Mouse (Mus musculus) intestine, embryonic 16.5 days (tissue): ENCODE measurements around the gene Unc13a. TPM values are rescaled to one million over a fixed set of nuclear protein-coding genes. Genes with fewer than 3 reads are reported as not detected.

Experiments
- ATAC-seq: fragments of 200-750 bp; cut with Nextera tagmentation; 2 replicates; pipeline ENCODE4 v1.8.0; 2017; ENCODE audit warnings: moderate TSS enrichment, moderate library complexity
- H3K27ac ChIP-seq: fragments of 300-500 bp; sonication (generic); 2 replicates; pipeline ENCODE4 v1.5.1; 2014; ENCODE audit warnings: mild to moderate bottlenecking, low read length
- H3K27me3 ChIP-seq: fragments of 300-500 bp; sonication (generic); replicated peaks from 2 replicates; pipeline ENCODE4 v1.6.1; 2014; ENCODE audit warnings: low read length, control low read depth, mixed read lengths; ENCODE audit not compliant: control insufficient read depth, insufficient read depth
- H3K36me3 ChIP-seq: fragments of 300-500 bp; sonication (generic); 2 replicates; pipeline ENCODE4 v1.6.1; 2014; ENCODE audit warnings: low read length, control low read depth; ENCODE audit not compliant: control insufficient read depth, insufficient read depth
- H3K4me1 ChIP-seq: fragments of 300-500 bp; sonication (generic); 2 replicates; pipeline ENCODE4 v1.6.1; 2014; ENCODE audit warnings: low read length, control low read depth, mixed read lengths; ENCODE audit not compliant: control insufficient read depth, insufficient read depth
- H3K4me2 ChIP-seq: fragments of 300-500 bp; sonication (generic); 2 replicates; pipeline ENCODE4 v1.6.1; 2014; ENCODE audit warnings: low read depth, low read length, control low read depth
- H3K4me3 ChIP-seq: fragments of 300-500 bp; sonication (generic); 2 replicates; pipeline ENCODE4 v1.5.1; 2014; ENCODE audit warnings: mild to moderate bottlenecking, low read length
- H3K9ac ChIP-seq: fragments of 300-500 bp; sonication (generic); 2 replicates; pipeline ENCODE4 v1.6.1; 2014; ENCODE audit warnings: low read depth, low read length
- H3K9me3 ChIP-seq: fragments of 300-500 bp; sonication (generic); 2 replicates; pipeline ENCODE4 v1.6.1; 2016; ENCODE audit warnings: low read length, control low read depth; ENCODE audit not compliant: control insufficient read depth
- WGBS: fragments of 180-500 bp; shearing (Covaris S2); extraction: QIAGEN DNeasy Blood & Tissue Kit; methylation state at CpG from one replicate; pipeline ENCODE4 v1.1.7; 2014; 5-methylcytosine and 5-hydroxymethylcytosine counted together
- polyA plus RNA-seq: library from polyadenylated mRNA; unstranded; fragments of >200 nt; fragmentation: Nextera tagmentation; extraction: Ambion mirVana; gene quantifications from 2 replicates; pipeline ENCODE4 v1.2.1, GENCODE M21; 2015

The Unc13a gene
- polyA plus RNA-seq, 1 experiment from 2014 or later = 0.98 TPM

DNA sequence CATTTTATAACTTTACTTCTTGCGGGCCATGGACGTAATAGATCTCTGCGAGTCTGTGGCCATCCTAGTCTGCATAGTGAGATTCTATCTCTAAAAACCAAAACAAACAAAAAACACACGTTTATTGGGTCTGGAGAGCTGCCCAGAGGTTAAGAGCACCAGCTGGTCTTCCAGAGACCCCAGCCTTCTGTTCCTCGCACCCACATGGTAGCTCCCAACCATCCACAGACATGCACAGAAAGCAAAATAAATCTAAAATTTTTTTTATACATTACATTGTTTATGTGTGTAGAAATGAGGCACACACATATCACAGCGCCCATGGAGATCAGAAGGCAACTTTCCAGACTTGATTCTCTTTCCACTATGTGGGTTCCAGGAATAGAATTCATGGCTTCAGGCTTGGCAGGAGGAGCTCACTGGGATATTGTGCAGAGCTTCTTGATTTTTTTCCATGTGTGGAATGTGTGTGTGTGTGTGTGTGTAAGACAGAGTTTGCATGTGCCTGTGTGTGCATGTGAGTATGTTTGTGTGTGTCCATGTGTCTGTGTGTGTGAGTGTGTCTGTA is 695 bp upstream of the Unc13a start:
- Histone ChIP-seq H3K4me1 (peaks cover 33% of the 10 kb centered on the region), H3K9me3 (no peaks in the 10 kb centered on the region), H3K36me3 (no peaks in the 10 kb centered on the region), H3K27me3 (peaks cover 12% of the 10 kb centered on the region; the same call in 1 of the 2 replicates), H3K27ac (peak overlapping the region; percentile 39; the same call in 1 of the 2 replicates), H3K4me3 (peak overlapping the region; percentile 58), H3K4me2 (peak overlapping the region; percentile 97; the same call in 1 of the 2 replicates), H3K9ac (no peak overlapping the region)
- no peak for ATAC-seq
- 54% methylated on average over 6 of the region's 6 CpGs for WGBS

GRCm38 (mm10) chr8:71670621-71671548 is 672 bp downstream of the Unc13a start:
- peaks cover 37% of the 10 kb centered on the region for H3K4me1 ChIP-seq
- WGBS = under 1% methylated on average over 63 of the region's 64 CpGs

DNA sequence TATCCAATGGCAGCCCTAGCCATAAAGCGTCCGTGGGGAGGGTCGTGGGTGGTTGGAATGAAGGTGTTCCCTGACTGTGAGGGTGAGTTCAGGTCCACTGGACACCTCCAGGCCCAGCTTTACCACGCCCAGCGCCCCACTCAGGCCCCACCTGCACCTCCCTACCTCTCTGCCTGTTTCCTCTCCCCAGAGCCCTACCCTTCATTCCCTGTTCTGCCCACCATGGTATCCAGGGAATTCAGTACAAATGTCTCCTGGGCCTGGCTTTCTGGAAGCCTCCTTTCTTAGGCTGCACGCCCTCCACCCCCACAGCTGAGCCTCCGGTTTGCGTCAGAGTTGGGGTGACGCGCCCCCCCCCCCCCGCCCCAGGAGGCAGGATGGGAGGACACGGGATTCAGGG is 1.4 kb downstream of the Unc13a start:
- peaks cover 12% of the 10 kb centered on the region; the same call in 1 of the 2 replicates for H3K27me3 ChIP-seq
- no peaks in the 10 kb centered on the region for H3K9me3 ChIP-seq
- H3K4me1 ChIP-seq = peaks cover 38% of the 10 kb centered on the region

More at GRCm38 (mm10) chr8:71670621-71671548, 672 bp downstream of the Unc13a start:
- H3K9me3 ChIP-seq = no peaks in the 10 kb centered on the region
- H3K36me3 ChIP-seq = no peaks in the 10 kb centered on the region
- peak overlapping the region; percentile 58 for H3K4me3 ChIP-seq
- peaks cover 12% of the 10 kb centered on the region; the same call in 1 of the 2 replicates for H3K27me3 ChIP-seq
- H3K9ac ChIP-seq = peak overlapping the region; percentile 36
- no peak overlapping the region for H3K27ac ChIP-seq
- ATAC-seq = peak; percentile 31
- peak overlapping the region; percentile 97 for H3K4me2 ChIP-seq

DNA sequence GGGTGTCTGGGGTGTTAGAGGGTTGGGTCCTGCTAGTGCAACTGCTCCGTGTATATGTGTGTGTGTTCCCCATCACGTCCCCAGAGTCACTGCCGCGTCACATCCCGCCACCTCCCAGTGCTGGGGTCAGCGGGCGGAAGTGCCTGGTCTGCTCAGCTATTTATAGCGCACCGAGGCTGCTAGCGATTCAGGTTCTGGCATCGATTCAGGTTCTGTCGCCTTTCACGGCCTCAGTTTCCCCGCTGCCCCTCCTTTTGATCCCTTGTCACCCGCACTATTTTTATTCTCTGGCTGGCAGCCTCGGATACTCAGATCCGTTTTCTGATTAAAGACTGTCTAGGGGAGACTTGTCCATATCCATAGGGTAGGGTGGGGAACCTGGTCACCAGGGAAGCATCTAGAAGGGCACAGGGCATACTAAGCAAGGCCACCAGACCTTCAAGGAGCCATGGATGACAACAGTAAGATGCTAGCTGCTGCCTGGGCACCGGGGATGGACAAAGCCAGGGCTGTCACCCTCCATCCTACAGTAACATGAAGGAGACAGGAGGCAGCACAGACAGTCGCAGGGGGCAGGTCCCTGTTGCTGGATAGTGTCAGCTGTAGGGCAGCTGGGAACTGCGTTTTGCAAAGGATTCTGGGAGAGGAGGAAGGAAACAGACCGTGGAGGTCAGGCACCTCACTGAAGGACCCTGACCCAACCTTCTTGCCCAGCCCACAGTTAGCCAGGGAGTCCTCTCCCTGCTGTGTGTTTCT is 3.2 kb downstream of the Unc13a start:
- no peak overlapping the region for H3K27ac ChIP-seq
- 4% methylated on average over 21 of the region's 21 CpGs for WGBS
- peak overlapping the region; percentile 19; the same call in 1 of the 2 replicates for H3K4me3 ChIP-seq
- peaks cover 12% of the 10 kb centered on the region; the same call in 1 of the 2 replicates for H3K27me3 ChIP-seq
- H3K4me1 ChIP-seq = peaks cover 40% of the 10 kb centered on the region
- H3K36me3 ChIP-seq = no peaks in the 10 kb centered on the region
- no peaks in the 10 kb centered on the region for H3K9me3 ChIP-seq
- 0 out of 2 replicates have a peak overlapping the region, but pooled peaks have one; percentile 24 for H3K9ac ChIP-seq
- ATAC-seq = 0 out of 2 replicates have a peak, but pooled peaks have one; percentile 17
- peak overlapping the region; percentile 44 for H3K4me2 ChIP-seq

More for the DNA sequence above, 1.4 kb downstream of the Unc13a start:
- peak overlapping the region; percentile 36; the same call in 1 of the 2 replicates for H3K9ac ChIP-seq
- peak overlapping the region; percentile 97 for H3K4me2 ChIP-seq
- no peak for ATAC-seq
- no peak overlapping the region for H3K27ac ChIP-seq
- H3K36me3 ChIP-seq = no peaks in the 10 kb centered on the region
- WGBS = 9% methylated on average over 12 of the region's 12 CpGs
- H3K4me3 ChIP-seq = peak overlapping the region; percentile 58

- Histone ChIP-seq H3K27ac (no peak overlapping the region), H3K4me1 (peaks cover 40% of the 10 kb centered on the region), H3K27me3 (peaks cover 12% of the 10 kb centered on the region; the same call in 1 of the 2 replicates), H3K9ac (no peak overlapping the region), H3K9me3 (no peaks in the 10 kb centered on the region), H3K36me3 (no peaks in the 10 kb centered on the region), H3K4me3 (no peak overlapping the region), H3K4me2 (no peak overlapping the region)
- ATAC-seq = no peak
- 59% methylated on average over 5 of the region's 5 CpGs for WGBS
Observed at GRCm38 (mm10) chr8:71667256-71667655, 4.3 kb downstream of the Unc13a start.

DNA sequence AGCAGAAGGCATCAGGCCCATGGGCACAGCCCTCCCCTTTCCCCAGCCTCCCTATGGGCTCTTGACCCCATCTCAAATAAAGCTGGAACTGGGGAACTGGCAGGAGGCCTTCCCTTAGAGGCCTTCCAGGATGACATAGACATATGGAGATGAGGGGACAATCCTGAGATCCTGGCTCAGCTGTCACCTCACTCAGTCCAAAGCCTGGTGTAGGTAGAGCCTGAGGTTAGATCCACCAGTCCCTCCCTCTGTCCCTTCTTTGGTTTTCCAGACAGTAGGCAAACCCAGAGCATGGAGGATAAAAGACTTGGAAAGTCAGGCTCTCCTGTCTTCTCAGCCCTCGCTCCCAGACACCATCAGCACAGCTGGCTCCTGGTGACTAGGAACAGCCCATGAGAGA is 4.7 kb downstream of the Unc13a start:
- WGBS = 50% methylated on average over 1 of the region's 1 CpGs
- Histone ChIP-seq H3K36me3 (no peaks in the 10 kb centered on the region), H3K27me3 (peaks cover 12% of the 10 kb centered on the region; the same call in 1 of the 2 replicates)

DNA sequence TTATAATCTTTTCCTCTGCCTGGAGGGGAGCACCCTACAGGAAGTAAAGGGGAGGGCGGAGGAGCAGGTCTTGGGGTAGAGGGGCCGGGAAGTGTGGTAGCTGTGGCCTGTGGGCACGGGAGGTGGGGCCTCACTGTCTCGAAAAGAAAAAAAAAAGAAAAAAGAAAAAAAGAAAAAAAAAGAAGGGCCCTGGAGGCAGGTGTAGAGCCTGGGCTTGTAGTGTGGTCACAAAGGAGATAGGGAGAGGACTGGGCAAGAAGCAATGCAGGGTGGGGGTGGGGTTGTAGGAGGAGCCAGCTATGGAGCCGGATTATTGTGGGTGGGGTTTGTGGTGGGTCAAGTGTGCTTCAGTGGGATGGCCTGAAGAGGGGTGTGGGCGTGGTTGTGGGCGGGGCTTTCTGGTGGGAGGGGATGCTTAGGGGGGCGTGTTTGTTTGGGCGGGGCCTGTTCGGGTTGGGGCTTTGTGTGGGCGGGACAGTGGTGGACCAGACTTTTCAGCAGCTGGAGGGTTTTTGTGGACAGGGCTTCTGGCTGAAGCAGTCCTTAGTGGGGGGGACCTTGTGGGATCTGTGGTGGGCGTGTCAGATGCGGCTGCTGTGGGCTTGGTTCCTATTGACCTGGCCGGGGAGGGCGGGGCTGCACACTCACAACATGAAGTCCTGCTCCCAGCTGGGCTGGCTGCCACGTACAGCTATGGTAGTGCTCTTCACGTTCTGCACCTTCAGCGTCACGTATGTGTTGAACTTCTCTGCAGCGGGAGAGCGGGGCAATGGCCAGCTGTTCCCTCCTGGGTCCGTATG is 6.0 kb downstream of the Unc13a start:
- 5% methylated on average over 21 of the region's 22 CpGs for WGBS
- no peaks in the 10 kb centered on the region for H3K36me3 ChIP-seq
- H3K4me1 ChIP-seq = peaks cover 29% of the 10 kb centered on the region
- H3K4me2 ChIP-seq = peak overlapping the region; percentile 57
- peak overlapping the region; percentile 30 for H3K4me3 ChIP-seq
- no peak overlapping the region for H3K27ac ChIP-seq
- peak overlapping the region; percentile 19; the same call in 1 of the 2 replicates for H3K9ac ChIP-seq
- H3K27me3 ChIP-seq = peaks cover 8% of the 10 kb centered on the region
- peak; percentile 74 for ATAC-seq
- no peaks in the 10 kb centered on the region for H3K9me3 ChIP-seq

More for the DNA sequence above, 4.7 kb downstream of the Unc13a start:
- H3K9ac ChIP-seq = no peak overlapping the region
- no peak for ATAC-seq
- H3K4me2 ChIP-seq = no peak overlapping the region
- H3K4me3 ChIP-seq = no peak overlapping the region
- no peaks in the 10 kb centered on the region for H3K9me3 ChIP-seq
- H3K4me1 ChIP-seq = peaks cover 37% of the 10 kb centered on the region
- H3K27ac ChIP-seq = no peak overlapping the region

- Histone ChIP-seq H3K4me2 (no peak overlapping the region), H3K9ac (no peak overlapping the region), H3K4me1 (peaks cover 12% of the 10 kb centered on the region; the same call in 1 of the 2 replicates), H3K27ac (no peak overlapping the region), H3K27me3 (peaks cover 25% of the 10 kb centered on the region), H3K4me3 (no peak overlapping the region), H3K36me3 (no peaks in the 10 kb centered on the region), H3K9me3 (no peaks in the 10 kb centered on the region)
- peak; percentile 40 for ATAC-seq
- WGBS = 8% methylated on average over 36 of the region's 36 CpGs
Observed at GRCm38 (mm10) chr8:71660325-71661120, 11.0 kb downstream of the Unc13a start.
